Mouse (Mus musculus): Measurements from ENCODE around the gene Capsl. TPM values are rescaled to one million over a fixed set of nuclear protein-coding genes. Genes with fewer than 3 reads are reported as not detected.
A peak's percentile ranks its signal among the peaks of the same experiment; 100 is the strongest.

Gene Capsl
- total and polyA plus RNA-seq, 3 experiments = not detected

DNA sequence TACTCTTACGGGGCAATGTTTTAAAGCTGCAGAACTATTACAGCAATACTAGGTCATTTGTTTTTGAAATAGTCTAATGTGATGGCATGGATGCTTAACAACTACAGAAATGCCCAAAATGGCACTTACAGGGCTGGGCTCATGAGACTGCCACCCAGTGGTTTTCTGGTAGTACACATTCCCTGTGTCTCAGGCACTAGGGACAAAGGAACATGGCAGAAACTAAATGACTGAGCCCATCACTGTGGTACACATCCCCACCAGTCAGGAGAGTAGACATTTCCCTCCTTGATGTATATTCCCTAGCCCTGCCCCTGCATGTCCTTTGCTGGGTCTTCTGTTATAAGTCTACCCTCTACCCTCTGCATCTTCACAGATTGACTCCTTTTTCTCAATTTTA lies 16.2 kb downstream of the Capsl start:
- H3K9me3 ChIP-seq (replicated peaks; ENCODE audit: insufficient read depth, low read length) = no peaks in the 10 kb centered on the region
- no peak overlapping the region for H3K27ac ChIP-seq (ENCODE audit: control insufficient read depth, low read depth, low read length)
- H3K9ac ChIP-seq (ENCODE audit: control insufficient read depth, low read depth, low read length, poor library complexity, severe bottlenecking) = no peak overlapping the region
- H3K4me3 ChIP-seq (ENCODE audit: control insufficient read depth in 1 of 2, insufficient read depth in 1 of 2, low read depth in 2 of 2, low read length in 2 of 2) = no peak overlapping the region
- H3K27me3 ChIP-seq (ENCODE audit: control insufficient read depth in 1 of 2, insufficient read depth in 2 of 2, low read length in 2 of 2) = peaks cover 4% of the 10 kb centered on the region in 2 experiments; a peak in 3 of 4 replicates
- no peak for TF ChIP-seq USF1 (IDR thresholded peaks at IDR 0.05; ENCODE audit: low read depth, low read length)
- peak; percentile 39; the same call in 1 of the 2 replicates for TF ChIP-seq ZC3H11A (IDR thresholded peaks at IDR 0.05; ENCODE audit: low read depth, low read length)
- TF ChIP-seq SMC3 (IDR thresholded peaks at IDR 0.05; ENCODE audit: low read depth, low read length) = peak; percentile 72
- TF ChIP-seq RAD21 (IDR thresholded peaks at IDR 0.05; ENCODE audit: low read depth, low read length) = peak; percentile 37; the same call in 1 of the 2 replicates
- peak in 2 of 3 experiments; percentile 47 to 59; a peak in 4 of 6 replicates for TF ChIP-seq CTCF (IDR thresholded peaks at IDR 0.05 in 2 of 3, conservative IDR thresholded peaks at IDR 0.05 in 1 of 3; ENCODE audit: control insufficient read depth in 1 of 3, insufficient read depth in 1 of 3, low read depth in 2 of 3, low read length in 3 of 3, poor library complexity in 1 of 3, severe bottlenecking in 1 of 3)
- H3K4me1 ChIP-seq (ENCODE audit: control insufficient read depth in 1 of 2, insufficient read depth in 2 of 2, low read length in 2 of 2) = no peaks in the 10 kb centered on the region
- H3K79me2 ChIP-seq (ENCODE audit: control insufficient read depth, insufficient read depth, low read length, poor library complexity) = no peaks in the 10 kb centered on the region
- peak; percentile 29 for DNase-seq (ENCODE audit: low read depth, low spot score)
- H3K36me3 ChIP-seq (ENCODE audit: control insufficient read depth in 1 of 2, insufficient read depth in 2 of 2, low read length in 2 of 2) = no peaks in the 10 kb centered on the region

DNA sequence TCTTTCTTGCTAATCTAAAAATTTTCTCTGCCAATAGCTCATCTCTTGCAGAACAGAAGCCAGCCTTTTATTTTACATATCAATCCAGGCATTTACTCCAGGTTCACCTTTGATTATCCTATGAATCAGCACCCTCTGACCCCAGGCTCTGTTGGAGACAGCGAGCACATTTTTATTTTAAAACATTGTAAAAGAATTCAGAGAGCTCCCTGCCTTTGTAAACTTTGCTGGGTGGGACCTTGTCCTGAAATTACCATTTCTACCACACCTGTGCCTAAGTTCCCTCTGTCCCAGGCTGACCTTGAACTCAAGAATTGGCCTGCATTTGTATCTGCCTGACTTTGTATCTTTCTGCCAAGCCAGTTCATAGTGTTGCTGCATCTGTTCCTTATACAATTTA lies 17.0 kb downstream of the Capsl start:
- TF ChIP-seq UBTF (IDR thresholded peaks at IDR 0.05; ENCODE audit: borderline replicate concordance, insufficient read depth, low read depth, low read length) (no peak), GABPA (IDR thresholded peaks at IDR 0.05; ENCODE audit: low read depth, low read length) (no peak), MAZ (IDR thresholded peaks at IDR 0.05; ENCODE audit: low read depth, low read length) (no peak), ELF1 (IDR thresholded peaks at IDR 0.05; ENCODE audit: low read depth, low read length) (no peak), SMC3 (IDR thresholded peaks at IDR 0.05; ENCODE audit: low read depth, low read length) (no peak), CHD2 (IDR thresholded peaks at IDR 0.05; ENCODE audit: low read length) (no peak), TCF12 (IDR thresholded peaks at IDR 0.05; ENCODE audit: low read depth, low read length) (no peak), ZKSCAN1 (IDR thresholded peaks at IDR 0.05; ENCODE audit: low read depth, low read length) (no peak), TBP (IDR thresholded peaks at IDR 0.05; ENCODE audit: low read depth, low read length) (no peak), ETS1 (IDR thresholded peaks at IDR 0.05; ENCODE audit: low read depth, low read length) (no peak), NRF1 (IDR thresholded peaks at IDR 0.05; ENCODE audit: insufficient read depth, low read depth, low read length, poor library complexity, severe bottlenecking) (no peak)

More for the DNA sequence above, 17.0 kb downstream of the Capsl start:
- no peak overlapping the region for H3K9ac ChIP-seq (ENCODE audit: control insufficient read depth, low read depth, low read length, poor library complexity, severe bottlenecking)
- H3K4me1 ChIP-seq (ENCODE audit: control insufficient read depth in 1 of 2, insufficient read depth in 2 of 2, low read length in 2 of 2) = no peaks in the 10 kb centered on the region
- no peak overlapping the region for H3K27ac ChIP-seq (ENCODE audit: control insufficient read depth, low read depth, low read length)
- no peaks in the 10 kb centered on the region for H3K36me3 ChIP-seq (ENCODE audit: control insufficient read depth in 1 of 2, insufficient read depth in 2 of 2, low read length in 2 of 2)
- peaks cover 4% of the 10 kb centered on the region in 2 experiments; a peak in 3 of 4 replicates for H3K27me3 ChIP-seq (ENCODE audit: control insufficient read depth in 1 of 2, insufficient read depth in 2 of 2, low read length in 2 of 2)
- H3K79me2 ChIP-seq (ENCODE audit: control insufficient read depth, insufficient read depth, low read length, poor library complexity) = no peaks in the 10 kb centered on the region
- no peak overlapping the region for H3K4me3 ChIP-seq (ENCODE audit: control insufficient read depth in 1 of 2, insufficient read depth in 1 of 2, low read depth in 2 of 2, low read length in 2 of 2)
- no peak for DNase-seq (ENCODE audit: low read depth, low spot score)
- no peaks in the 10 kb centered on the region for H3K9me3 ChIP-seq (replicated peaks; ENCODE audit: insufficient read depth, low read length)

Data from MEL (cell line).